Mouse (Mus musculus): ENCODE data around the gene Mthfd1. TPM values are rescaled to one million over a fixed set of nuclear protein-coding genes. Genes with fewer than 3 reads are reported as not detected.

The Mthfd1 gene
- total RNA-seq, 4 experiments from 2014 or later = 29.3 to 37.6 (median 32.7) TPM

- no peak for DNase-seq (ENCODE audit: low spot score in 2 of 2)
Measured at GRCm38 (mm10) chr12:76262918-76263317, 7.8 kb downstream of the Mthfd1 start.

GRCm38 (mm10) chr12:76263876-76264275, 8.8 kb downstream of the Mthfd1 start:
- no peak for DNase-seq (ENCODE audit: low spot score in 2 of 2)

- peak in 1 of 2 experiments; percentile 18 for DNase-seq (ENCODE audit: low spot score in 2 of 2)
Measured at GRCm38 (mm10) chr12:76264325-76264965, 9.3 kb downstream of the Mthfd1 start.

GRCm38 (mm10) chr12:76265001-76265400, 9.9 kb downstream of the Mthfd1 start:
- no peak for DNase-seq (ENCODE audit: low spot score in 2 of 2)

- DNase-seq (ENCODE audit: low spot score in 2 of 2) = no peak
Measured at GRCm38 (mm10) chr12:76266875-76267274, 11.8 kb downstream of the Mthfd1 start.

GRCm38 (mm10) chr12:76268686-76269085, 13.6 kb downstream of the Mthfd1 start:
- DNase-seq (ENCODE audit: low spot score in 2 of 2) = no peak

GRCm38 (mm10) chr12:76269196-76269595, 14.1 kb downstream of the Mthfd1 start:
- DNase-seq (ENCODE audit: low spot score in 2 of 2) = no peak

- DNase-seq (ENCODE audit: low spot score in 2 of 2) = no peak
Measured at GRCm38 (mm10) chr12:76271516-76271915, 16.4 kb downstream of the Mthfd1 start.

- no peak for DNase-seq (ENCODE audit: low spot score in 2 of 2)
Measured at GRCm38 (mm10) chr12:76272610-76273524, 17.8 kb downstream of the Mthfd1 start.

- DNase-seq (ENCODE audit: low spot score in 2 of 2) = no peak
Measured at GRCm38 (mm10) chr12:76278209-76278608, 23.1 kb downstream of the Mthfd1 start.

GRCm38 (mm10) chr12:76280556-76280955, 25.5 kb downstream of the Mthfd1 start:
- DNase-seq (ENCODE audit: low spot score in 2 of 2) = no peak

GRCm38 (mm10) chr12:76281111-76281660, 26.1 kb downstream of the Mthfd1 start:
- DNase-seq (ENCODE audit: low spot score in 2 of 2) = no peak

- no peak for DNase-seq (ENCODE audit: low spot score in 2 of 2)
Measured at GRCm38 (mm10) chr12:76282132-76282531, 27.0 kb downstream of the Mthfd1 start.

GRCm38 (mm10) chr12:76282532-76283173, 27.6 kb downstream of the Mthfd1 start:
- DNase-seq (ENCODE audit: low spot score in 2 of 2) = no peak

GRCm38 (mm10) chr12:76285418-76285817, 30.3 kb downstream of the Mthfd1 start:
- no peak for DNase-seq (ENCODE audit: low spot score in 2 of 2)

GRCm38 (mm10) chr12:76287986-76288385, 32.9 kb downstream of the Mthfd1 start:
- no peak for DNase-seq (ENCODE audit: low spot score in 2 of 2)

- DNase-seq (ENCODE audit: low spot score in 2 of 2) = no peak
Measured at GRCm38 (mm10) chr12:76288494-76288893, 33.4 kb downstream of the Mthfd1 start.

- no peak for DNase-seq (ENCODE audit: low spot score in 2 of 2)
Measured at GRCm38 (mm10) chr12:76289428-76289827, 34.3 kb downstream of the Mthfd1 start.

- no peak for DNase-seq (ENCODE audit: low spot score in 2 of 2)
Measured at GRCm38 (mm10) chr12:76290271-76290670, 35.2 kb downstream of the Mthfd1 start.

GRCm38 (mm10) chr12:76293192-76293591, 38.1 kb downstream of the Mthfd1 start:
- peak in 1 of 2 experiments; percentile 34 for DNase-seq (ENCODE audit: low spot score in 2 of 2)

GRCm38 (mm10) chr12:76297830-76298229, 42.7 kb downstream of the Mthfd1 start:
- DNase-seq (ENCODE audit: low spot score in 2 of 2) = no peak

Data from gastrocnemius, adult 8-10 months (tissue).